Mouse (Mus musculus) erythroblast, embryonic 14.5 days (primary cell): Measurements from ENCODE around the gene Gtpbp2.

Experiments
- GATA1 ChIP-seq: IDR thresholded peaks from 2 replicates; pipeline ENCODE4 v1.6.1; 2012; ENCODE audit warnings: low read length, inconsistent platforms, mixed read lengths
- TAL1 ChIP-seq: IDR thresholded peaks from 3 replicates; pipeline ENCODE4 v1.6.1; 2012; ENCODE audit warnings: low read length, inconsistent platforms, mixed read lengths

GRCm38 (mm10) chr17:46123953-46124700 lies 36.7 kb upstream of the Gtpbp2 start:
- TF ChIP-seq GATA1 (no peak), TAL1 (no peak)
